Mouse (Mus musculus): ENCODE data around the gene Nedd9.
"Not testable (repeated sequence)": the region's sequence is repeated elsewhere in the genome, so short reads cannot be mapped to it uniquely, and the experiment has no call there.

The Nedd9 gene

DNA sequence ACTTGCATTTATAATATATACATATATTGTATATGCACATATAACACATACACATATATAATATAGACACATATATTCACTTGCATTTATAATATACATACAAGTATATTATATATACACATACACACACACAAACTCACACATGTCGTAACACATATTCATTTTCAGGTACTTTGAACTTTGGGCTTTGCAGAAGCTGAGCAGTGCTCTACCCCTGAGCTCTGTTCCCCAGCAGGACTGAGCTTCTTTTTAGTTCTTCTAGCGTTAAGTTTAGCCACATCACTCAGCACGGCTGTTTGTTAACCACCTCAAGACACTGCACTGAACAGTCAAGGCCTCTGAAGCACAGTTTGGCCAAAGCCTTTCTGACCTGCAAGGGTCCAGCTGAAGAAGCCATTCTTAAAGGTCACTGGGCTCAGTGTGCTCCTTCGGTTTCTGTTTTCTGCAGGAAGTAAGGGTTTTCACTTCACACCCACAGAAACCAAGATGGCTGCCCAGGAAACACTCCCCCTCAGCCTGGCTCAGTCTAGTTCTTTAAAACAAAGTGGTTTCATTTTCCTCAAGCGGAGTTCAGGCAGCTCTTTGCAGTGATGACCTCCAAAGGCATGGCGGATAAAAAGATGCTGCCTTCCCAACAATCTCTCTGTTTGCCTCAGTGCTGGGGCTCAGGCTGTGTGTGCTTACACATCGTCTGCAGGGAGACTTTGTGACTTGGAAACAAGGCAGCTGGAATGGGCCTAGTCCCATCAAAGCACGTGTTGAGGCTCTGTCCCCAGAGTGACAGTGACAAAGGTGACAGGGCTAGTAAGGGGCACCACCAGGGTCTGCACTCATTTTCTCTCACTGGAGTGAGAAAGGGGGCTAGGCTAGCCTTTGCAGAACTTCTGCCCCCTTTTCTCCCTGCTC lies 114.4 kb downstream of the Nedd9 start:
- ATAC-seq (ENCODE audit: low TSS enrichment), result no peak

DNA sequence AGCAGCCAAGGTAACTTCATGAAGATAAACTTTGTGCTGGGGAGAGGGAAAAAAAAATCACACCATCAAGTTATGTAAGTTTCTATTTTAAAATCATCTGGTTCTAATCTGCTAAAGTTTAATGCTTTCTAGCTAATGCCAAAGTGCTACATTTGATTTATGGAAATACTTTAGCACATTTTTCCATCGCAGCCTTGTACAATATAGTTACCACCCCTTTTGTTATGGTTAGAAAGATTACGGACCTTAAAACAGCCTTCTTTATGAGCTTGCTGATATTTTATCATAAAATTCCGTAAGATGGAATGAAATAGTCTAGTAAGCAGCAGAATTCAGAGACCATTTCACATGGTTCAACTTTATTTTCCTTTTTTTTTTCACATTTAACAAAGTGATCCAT lies 115.6 kb downstream of the Nedd9 start:
- no peak for ATAC-seq (ENCODE audit: low TSS enrichment)

- no peak for ATAC-seq (ENCODE audit: low TSS enrichment)
These were observed 118.5 kb downstream of the Nedd9 start for GRCm38 (mm10) chr13:41368612-41369011.

DNA sequence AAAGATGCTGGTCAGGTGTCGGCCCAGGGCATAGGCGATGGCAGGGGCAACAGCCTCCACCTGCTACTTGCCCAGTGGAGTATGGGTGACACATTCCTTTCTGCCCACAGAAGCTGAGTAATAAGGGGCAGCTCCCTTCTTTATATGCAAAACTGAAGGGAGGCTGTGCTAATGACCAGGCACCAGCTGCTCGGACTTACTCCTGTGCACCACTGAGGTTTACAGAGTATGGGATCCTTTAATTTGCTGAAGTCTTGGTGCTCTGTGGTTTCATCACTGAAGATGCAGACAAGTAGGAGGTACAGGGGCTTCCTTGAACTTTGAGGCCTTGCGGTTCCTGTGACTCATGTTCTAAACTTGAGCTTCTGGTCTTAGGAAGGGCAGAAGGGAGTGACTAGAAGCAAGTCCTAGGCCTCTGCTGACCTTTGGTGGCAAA lies 120.0 kb downstream of the Nedd9 start:
- ATAC-seq (ENCODE audit: low TSS enrichment), result no peak

DNA sequence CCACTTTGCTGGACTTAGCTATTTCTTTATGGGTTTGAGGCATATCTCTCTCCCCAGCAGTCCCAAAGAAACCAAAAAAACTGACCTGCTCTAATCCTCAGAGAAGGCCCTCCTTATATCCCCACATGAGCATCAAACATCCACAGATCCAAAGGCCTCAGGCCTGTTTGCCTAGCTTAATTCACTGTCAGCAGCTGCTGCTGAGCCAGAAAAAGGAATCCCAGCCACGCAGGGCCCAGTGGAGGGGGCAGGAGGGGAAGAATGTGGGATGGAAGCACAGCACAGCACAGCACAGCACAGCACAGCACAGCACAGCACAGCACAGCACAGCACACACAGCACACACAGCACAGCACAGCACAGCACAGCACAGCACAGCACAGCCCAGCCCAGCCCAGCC lies 120.6 kb downstream of the Nedd9 start:
- ATAC-seq (ENCODE audit: low TSS enrichment), result not testable (repeated sequence)

- ATAC-seq (ENCODE audit: low TSS enrichment), result no peak
These were observed 122.9 kb downstream of the Nedd9 start for GRCm38 (mm10) chr13:41364273-41364672.

DNA sequence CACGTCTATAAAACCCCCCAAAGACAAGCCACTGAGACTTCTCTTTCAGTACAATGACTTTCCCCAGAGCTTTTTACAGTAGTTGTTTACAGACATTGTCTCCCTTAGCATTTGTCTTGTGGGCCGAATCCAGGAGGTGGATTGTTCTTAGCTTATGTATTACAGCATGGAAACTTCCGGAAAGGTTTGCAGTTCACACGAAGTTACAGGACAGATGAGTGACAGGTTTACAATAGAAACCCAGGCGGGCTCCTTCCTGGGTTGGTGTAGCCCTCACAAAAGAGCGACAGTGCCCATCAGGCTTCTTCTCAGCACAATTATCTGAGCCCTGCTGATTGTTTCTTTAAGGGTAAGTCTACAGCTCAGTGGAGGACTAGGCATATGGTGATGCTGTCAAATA lies 124.3 kb downstream of the Nedd9 start:
- no peak for ATAC-seq (ENCODE audit: low TSS enrichment)

DNA sequence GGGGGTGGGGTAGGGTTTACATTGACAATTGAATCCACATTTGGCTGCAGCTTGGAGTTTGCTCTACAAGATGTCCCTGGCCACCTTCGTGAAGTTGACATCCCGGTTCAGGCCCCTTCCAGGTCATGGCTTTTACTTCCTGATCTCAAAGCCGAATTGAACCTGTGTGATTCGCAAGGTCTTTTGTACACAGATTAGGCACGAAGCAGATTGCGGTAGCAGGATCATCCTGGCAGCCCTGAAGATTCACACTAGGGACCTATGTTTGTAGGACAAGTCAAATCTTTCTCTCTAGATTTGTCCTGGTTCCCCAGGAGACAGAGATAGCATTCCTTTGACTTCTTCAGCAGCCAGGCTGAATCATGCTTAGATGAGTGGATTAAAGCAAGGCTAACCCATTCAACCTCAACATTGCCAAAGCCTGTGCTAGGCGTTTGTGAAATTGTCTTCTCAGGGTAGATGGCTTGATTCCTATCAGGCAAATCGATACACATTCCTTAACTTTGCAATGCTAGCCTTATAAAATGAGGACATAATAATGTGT lies 126.8 kb downstream of the Nedd9 start:
- no peak for ATAC-seq (ENCODE audit: low TSS enrichment)

- ATAC-seq (ENCODE audit: low TSS enrichment), result no peak
These were observed 127.6 kb downstream of the Nedd9 start for GRCm38 (mm10) chr13:41359330-41360215.

GRCm38 (mm10) chr13:41358480-41359180 lies 128.5 kb downstream of the Nedd9 start:
- ATAC-seq (ENCODE audit: low TSS enrichment), result peak; percentile 98

DNA sequence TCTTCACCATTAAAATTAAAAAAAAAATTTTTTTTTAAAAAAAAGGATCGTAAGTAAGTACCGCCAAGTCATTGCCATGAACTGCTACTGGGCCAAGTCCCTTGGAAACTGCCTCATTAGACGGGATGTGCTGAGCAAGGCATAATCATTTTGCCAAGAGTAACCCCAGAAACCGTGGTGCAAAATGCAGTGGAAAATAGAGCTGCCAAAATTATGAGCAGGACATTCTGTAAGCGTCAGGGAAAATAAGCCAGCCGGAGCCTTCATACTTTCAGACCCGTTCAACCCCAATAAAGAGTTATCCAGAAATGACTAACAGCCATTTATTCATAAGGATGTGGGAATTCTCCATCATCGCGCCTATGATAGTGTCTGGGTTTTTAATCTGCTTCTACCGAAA lies 129.2 kb downstream of the Nedd9 start:
- peak; percentile 14; the same call in 1 of the 2 replicates for ATAC-seq (ENCODE audit: low TSS enrichment)

DNA sequence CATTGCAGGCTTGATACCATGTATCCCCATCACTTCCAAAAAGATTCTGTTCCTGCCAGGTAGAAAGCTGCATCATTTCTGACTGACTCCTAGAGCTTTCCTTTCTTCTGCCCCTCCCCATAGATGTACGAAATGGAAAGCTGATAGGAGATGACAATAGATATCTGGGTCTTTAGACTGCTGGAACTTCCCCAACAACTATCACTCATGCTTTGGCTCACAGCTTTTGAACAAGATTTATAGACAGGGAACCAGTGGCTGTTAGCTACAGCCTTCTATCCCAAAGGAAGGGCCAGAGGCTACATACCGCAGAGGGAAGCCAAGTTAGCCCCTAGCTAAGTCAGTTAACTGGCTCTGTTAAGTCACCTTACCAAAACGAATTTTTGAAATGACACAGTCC lies 129.6 kb downstream of the Nedd9 start:
- ATAC-seq (ENCODE audit: low TSS enrichment), result no peak

DNA sequence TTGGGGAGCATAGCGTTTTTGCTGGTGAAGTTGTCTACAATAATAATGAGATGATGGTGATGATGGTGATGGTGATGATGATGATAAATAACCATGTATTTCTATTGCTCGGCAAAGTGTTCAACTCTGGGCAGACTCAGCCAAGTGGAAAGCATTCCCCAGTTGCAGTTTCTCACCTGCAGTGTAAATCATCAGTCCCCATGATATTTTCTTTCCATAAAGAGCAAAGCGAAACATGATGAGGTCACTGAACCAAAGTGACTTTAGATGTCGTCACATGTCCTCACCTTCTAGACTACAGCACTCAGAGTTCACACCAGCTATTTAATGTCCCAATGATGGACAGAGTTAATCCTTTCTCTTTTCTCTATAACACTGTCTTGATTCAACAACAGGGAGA lies 130.0 kb downstream of the Nedd9 start:
- ATAC-seq (ENCODE audit: low TSS enrichment), result no peak

GRCm38 (mm10) chr13:41355552-41355951 lies 131.6 kb downstream of the Nedd9 start:
- no peak for ATAC-seq (ENCODE audit: low TSS enrichment)

DNA sequence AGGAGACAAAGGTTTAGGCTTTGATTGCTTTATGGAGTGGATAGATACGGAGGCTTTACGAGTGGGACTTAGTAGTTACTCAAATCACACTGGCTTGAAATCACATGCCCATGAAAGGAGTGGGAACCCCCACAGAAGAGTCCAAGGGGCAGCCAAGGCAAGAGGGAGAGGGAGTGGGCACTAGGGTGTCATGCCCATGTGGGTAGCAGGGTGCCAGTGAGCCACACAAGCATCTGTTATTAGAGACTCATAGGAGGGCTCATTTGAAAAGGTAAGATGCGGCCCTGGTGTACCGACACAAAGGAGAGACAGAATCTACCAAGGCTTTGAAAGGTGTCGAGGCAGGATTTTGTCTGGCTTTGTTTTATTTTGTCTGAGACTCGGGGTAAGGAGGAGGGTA lies 132.6 kb downstream of the Nedd9 start:
- no peak for ATAC-seq (ENCODE audit: low TSS enrichment)

DNA sequence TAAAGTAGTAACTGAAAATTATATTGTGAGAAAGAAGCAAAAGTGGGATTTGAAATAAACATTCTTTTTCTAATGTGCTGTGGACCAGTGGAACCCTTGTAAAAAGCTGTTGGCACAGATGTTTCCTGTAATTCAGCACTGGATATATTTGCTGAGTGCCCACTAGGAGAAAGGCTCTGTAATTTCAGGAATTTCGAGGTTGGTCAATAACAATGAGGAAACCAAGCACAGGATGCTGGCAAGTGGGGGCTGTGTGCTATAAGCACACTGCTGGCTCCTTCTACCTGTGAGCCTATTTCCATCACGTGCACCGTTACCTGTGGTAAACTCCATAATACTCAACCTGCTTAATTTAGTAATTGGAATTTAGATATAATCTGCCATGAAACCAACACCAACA lies 133.5 kb downstream of the Nedd9 start:
- no peak for ATAC-seq (ENCODE audit: low TSS enrichment)

DNA sequence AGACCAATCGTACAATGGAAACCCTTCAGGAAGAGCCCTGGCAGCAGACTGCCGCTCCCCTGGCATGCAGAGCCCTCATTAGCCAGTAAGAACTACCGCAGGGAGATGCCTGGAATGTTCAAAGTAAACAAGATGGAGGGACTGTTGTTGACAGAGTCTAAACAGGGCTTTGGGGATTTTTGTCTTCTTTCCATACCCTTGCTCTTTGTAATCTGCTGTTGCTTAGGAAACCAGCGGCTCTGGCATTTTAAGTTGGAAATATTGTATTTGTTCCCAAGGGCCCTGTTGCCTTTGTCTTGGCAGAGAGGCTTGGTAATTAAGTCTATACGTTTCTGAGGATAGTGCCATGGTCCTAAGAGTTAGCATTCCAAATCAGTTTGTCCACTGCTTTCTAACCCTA lies 134.8 kb downstream of the Nedd9 start:
- ATAC-seq (ENCODE audit: low TSS enrichment), result peak; percentile 38; the same call in 1 of the 2 replicates

DNA sequence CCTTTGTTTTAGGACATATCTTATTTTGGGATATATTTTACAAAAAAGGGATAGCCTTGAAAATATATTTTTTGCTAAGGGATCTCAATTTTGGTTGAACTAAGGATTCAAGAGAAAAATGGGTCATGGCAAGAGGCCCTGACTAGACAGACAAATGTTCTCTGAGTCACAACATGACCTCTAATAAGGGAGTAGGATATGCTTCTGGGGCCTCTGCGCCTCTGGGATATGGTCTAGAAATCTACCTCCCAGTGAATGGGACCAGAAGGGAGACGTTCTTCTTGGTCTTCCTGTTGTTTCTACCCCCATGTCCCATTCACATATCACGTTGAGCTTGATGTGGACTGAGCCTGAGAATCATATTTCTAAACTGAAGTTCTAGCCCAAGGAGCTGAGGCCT lies 136.6 kb downstream of the Nedd9 start:
- ATAC-seq (ENCODE audit: low TSS enrichment), result no peak

GRCm38 (mm10) chr13:41349770-41350169 lies 137.4 kb downstream of the Nedd9 start:
- ATAC-seq (ENCODE audit: low TSS enrichment), result no peak

DNA sequence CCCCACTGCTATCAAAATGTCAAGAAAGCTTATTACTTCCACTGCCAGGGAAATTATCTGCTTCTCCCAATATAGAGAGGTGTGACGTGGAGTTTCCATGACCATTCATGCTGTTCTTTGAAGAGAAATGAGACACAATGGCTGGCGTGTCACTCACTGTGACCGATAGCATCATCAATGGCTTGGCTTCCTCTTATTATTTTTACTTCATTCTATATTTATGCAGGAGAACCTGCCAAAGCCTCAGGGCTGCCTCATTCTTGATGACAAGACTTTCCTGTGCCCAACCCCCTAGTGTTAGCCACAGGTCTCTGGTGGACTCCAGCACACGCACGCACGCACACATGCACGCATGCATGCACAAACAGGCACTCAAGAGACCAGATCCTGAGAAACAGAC lies 141.4 kb downstream of the Nedd9 start:
- no peak for ATAC-seq (ENCODE audit: low TSS enrichment)

DNA sequence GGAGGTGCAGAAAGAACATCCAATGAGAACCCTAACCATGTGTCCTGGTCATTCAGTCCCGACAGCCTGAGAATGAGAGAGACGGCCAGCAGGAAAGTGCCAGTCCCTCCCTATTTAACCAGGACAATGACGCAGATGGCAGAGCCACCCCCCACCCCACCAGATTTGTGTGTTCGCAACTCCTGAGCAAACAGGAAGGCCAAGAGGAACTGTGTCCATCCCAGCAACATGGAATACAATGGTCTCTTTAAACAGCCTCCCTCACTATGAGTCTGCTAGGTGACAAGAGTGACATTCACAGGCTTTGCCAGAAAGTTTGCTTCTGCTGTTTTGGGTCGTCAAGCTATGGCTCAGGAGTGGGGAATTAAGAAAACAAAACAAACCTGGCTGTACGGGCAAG lies 141.9 kb downstream of the Nedd9 start:
- no peak for ATAC-seq (ENCODE audit: low TSS enrichment)

GRCm38 (mm10) chr13:41343887-41344266 lies 143.3 kb downstream of the Nedd9 start:
- ATAC-seq (ENCODE audit: low TSS enrichment), result no peak
